Mouse (Mus musculus) limb, embryonic 15.5 days (tissue): ENCODE data around the gene Gucy2e. TPM values are rescaled to one million over a fixed set of nuclear protein-coding genes. Genes with fewer than 3 reads are reported as not detected.

ENCODE experiments used
- polyA plus RNA-seq: library from polyadenylated mRNA; unstranded; fragments of >200 nt; fragmentation: Nextera tagmentation; extraction: Ambion mirVana; gene quantifications from 2 replicates; pipeline ENCODE4 v1.2.1, GENCODE M21; 2015

Gucy2e gene
- polyA plus RNA-seq, 1 experiment from 2014 or later: 0.22 TPM

Other genes starting within 250 kb of the Gucy2e start
- gene Pfas, start 228.6 kb downstream of the Gucy2e start, polyA plus RNA-seq: 23.6 and 25.0 TPM in 2 replicates
- 42.5 TPM in 2 replicates for gene Ctc1, start 221.1 kb downstream of the Gucy2e start, polyA plus RNA-seq
- 111 and 121 TPM in 2 replicates for gene Aurkb, start 191.4 kb downstream of the Gucy2e start, polyA plus RNA-seq
- gene Borcs6, start 177.3 kb downstream of the Gucy2e start, polyA plus RNA-seq: 12.9 and 13.7 TPM in 2 replicates
- 64.8 and 65.5 TPM in 2 replicates for gene Tmem107, start 166.2 kb downstream of the Gucy2e start, polyA plus RNA-seq
- 95.0 and 103 TPM in 2 replicates for gene Vamp2, start 148.5 kb downstream of the Gucy2e start, polyA plus RNA-seq
- gene Per1, start 141.8 kb downstream of the Gucy2e start, polyA plus RNA-seq: 24.3 and 28.9 TPM in 2 replicates
- gene Hes7, start 116.6 kb downstream of the Gucy2e start, polyA plus RNA-seq: 0.58 and 0.68 TPM in 2 replicates
- 0.40 and 0.49 TPM in 2 replicates for gene 9130213A22Rik, start 114.4 kb downstream of the Gucy2e start, polyA plus RNA-seq
- 11.7 and 14.9 TPM in 2 replicates for gene Aloxe3, start 111.1 kb downstream of the Gucy2e start, polyA plus RNA-seq
- 53.5 and 60.5 TPM in 2 replicates for gene Alox12b, start 80.0 kb downstream of the Gucy2e start, polyA plus RNA-seq
- 0.12 and 0.20 TPM in 2 replicates for gene Alox8, start 39.2 kb downstream of the Gucy2e start, polyA plus RNA-seq
- gene Cntrob, start 86.7 kb upstream of the Gucy2e start, polyA plus RNA-seq: 18.8 and 20.6 TPM in 2 replicates
- 144 and 145 TPM in 2 replicates for gene Trappc1, start 86.9 kb upstream of the Gucy2e start, polyA plus RNA-seq
- gene Kcnab3, start 89.2 kb upstream of the Gucy2e start, polyA plus RNA-seq: 2.2 and 2.3 TPM in 2 replicates
- 15.6 and 17.2 TPM in 2 replicates for gene Rnf227, start 103.4 kb upstream of the Gucy2e start, polyA plus RNA-seq
- gene Chd3, start 132.4 kb upstream of the Gucy2e start, polyA plus RNA-seq: 77.4 and 89.3 TPM in 2 replicates
- 143 and 144 TPM in 2 replicates for gene Naa38, start 158.5 kb upstream of the Gucy2e start, polyA plus RNA-seq
- gene Cyb5d1, start 158.6 kb upstream of the Gucy2e start, polyA plus RNA-seq: 30.2 and 36.6 TPM in 2 replicates
- gene Tmem88, start 161.2 kb upstream of the Gucy2e start, polyA plus RNA-seq: 18.8 and 20.4 TPM in 2 replicates
- gene Kdm6b, start 176.6 kb upstream of the Gucy2e start, polyA plus RNA-seq: 30.8 and 32.0 TPM in 2 replicates